Mouse (Mus musculus) heart, embryonic 10.5 days (tissue): ENCODE results near the gene Amph. TPM values are rescaled to one million over a fixed set of nuclear protein-coding genes. Genes with fewer than 3 reads are reported as not detected.

Experiments used
- DNase-seq: peaks from one replicate; pipeline ENCODE4 v3.0.0-alpha.2; 2017; ENCODE audit warnings: low spot score
- H3K27ac ChIP-seq: fragments of 300-500 bp; sonication (generic); 2 replicates; pipeline ENCODE4 v1.5.1; 2016; ENCODE audit warnings: mild to moderate bottlenecking
- H3K27me3 ChIP-seq: fragments of 300-500 bp; sonication (generic); 2 replicates; pipeline ENCODE4 v1.6.1; 2016; ENCODE audit warnings: mild to moderate bottlenecking; ENCODE audit not compliant: poor library complexity, insufficient read depth, severe bottlenecking
- H3K36me3 ChIP-seq: fragments of 300-500 bp; sonication (generic); 2 replicates; pipeline ENCODE4 v1.6.1; 2016; ENCODE audit warnings: mild to moderate bottlenecking, moderate library complexity
- H3K4me1 ChIP-seq: fragments of 300-500 bp; sonication (generic); 2 replicates; pipeline ENCODE4 v1.6.1; 2016; ENCODE audit warnings: mild to moderate bottlenecking
- H3K4me3 ChIP-seq: fragments of 300-500 bp; sonication (generic); 2 replicates; pipeline ENCODE4 v1.5.1; 2016; ENCODE audit warnings: mild to moderate bottlenecking, moderate library complexity
- H3K9me3 ChIP-seq: fragments of 300-500 bp; sonication (generic); 2 replicates; pipeline ENCODE4 v1.6.1; 2016; ENCODE audit warnings: mild to moderate bottlenecking, moderate library complexity
- WGBS: fragments of 180-500 bp; shearing (Covaris S2); methylation state at CpG from one replicate; pipeline ENCODE4 v1.1.7; 2016; 5-methylcytosine and 5-hydroxymethylcytosine counted together
- polyA plus RNA-seq: library from polyadenylated mRNA; unstranded; fragments of >200 nt; fragmentation: Nextera tagmentation; extraction: Ambion mirVana; gene quantifications from 2 replicates; pipeline ENCODE4 v1.2.1, GENCODE M21; 2016

Amph gene
- polyA plus RNA-seq, 1 experiment from 2014 or later = 5.3 TPM

DNA sequence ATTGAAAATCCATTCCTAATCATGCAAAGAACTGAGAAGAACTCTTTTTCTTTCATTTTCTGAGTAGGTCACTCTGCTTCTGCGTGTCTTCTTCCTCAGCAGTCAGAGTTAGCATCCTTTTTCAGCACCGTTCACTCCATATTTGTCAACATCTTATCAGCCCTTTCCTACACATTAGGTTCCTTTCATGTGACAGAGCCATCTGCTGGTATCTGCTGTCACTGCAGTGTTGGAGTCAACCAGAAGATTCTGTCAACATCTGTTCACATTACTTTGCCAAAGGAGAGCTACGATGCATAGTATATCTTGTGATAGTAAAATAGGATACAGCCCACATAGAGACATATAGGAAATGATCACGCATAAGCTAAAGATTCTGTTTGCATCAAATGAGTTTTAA lies 185.8 kb downstream of the Amph start:
- Histone ChIP-seq H3K4me3 (no peak overlapping the region), H3K27ac (no peak overlapping the region), H3K27me3 (no peaks in the 10 kb centered on the region), H3K4me1 (no peaks in the 10 kb centered on the region), H3K9me3 (no peaks in the 10 kb centered on the region), H3K36me3 (no peaks in the 10 kb centered on the region)
- DNase-seq = no peak
- WGBS = 36% methylated on average over 4 of the region's 4 CpGs

DNA sequence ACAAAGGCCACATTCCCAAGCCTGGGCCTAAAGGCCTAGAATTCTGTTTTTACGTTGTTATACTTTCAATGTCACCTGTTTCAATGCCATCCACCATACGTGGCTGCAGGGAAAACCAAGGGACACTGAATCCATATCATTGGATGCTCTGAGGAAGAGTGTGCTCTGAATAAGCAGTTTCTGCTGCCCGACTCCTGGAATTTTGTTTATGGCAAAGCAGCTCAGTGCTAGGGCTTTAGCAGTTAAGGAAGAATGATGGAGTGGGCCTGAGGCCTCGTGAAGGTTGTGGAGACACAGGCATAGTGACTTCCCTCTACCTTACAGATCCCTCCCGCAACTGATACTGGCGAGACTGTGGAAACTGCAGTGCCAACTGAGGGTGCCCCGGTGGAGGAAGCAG lies 189.2 kb downstream of the Amph start:
- Histone ChIP-seq H3K36me3 (no peaks in the 10 kb centered on the region), H3K27me3 (no peaks in the 10 kb centered on the region), H3K4me1 (0 out of 2 replicates have a peak, but pooled peaks cover 3% of the 10 kb centered on the region), H3K4me3 (no peak overlapping the region), H3K9me3 (no peaks in the 10 kb centered on the region), H3K27ac (no peak overlapping the region)
- DNase-seq = no peak
- WGBS = 57% methylated on average over 7 of the region's 7 CpGs

DNA sequence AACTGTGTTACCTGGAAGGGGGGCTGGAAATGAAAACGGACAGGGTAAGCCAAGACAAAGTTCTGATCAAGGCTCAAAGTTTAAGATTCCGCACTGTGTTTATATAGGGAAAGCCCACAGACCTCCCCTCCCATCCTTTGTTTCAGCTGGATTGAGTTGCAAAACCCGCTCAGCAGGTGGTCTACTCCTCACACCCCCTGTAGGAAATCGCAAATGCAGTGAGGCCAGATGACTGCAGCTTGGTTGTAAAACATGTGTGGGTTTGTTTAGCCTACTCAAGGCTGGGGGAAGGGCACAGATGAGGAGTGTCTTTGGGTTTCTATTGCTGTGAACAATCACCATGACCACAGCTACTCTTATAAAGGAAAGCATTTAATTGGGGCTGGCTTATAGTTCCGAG lies 189.9 kb downstream of the Amph start:
- WGBS = 52% methylated on average over 5 of the region's 5 CpGs

DNA sequence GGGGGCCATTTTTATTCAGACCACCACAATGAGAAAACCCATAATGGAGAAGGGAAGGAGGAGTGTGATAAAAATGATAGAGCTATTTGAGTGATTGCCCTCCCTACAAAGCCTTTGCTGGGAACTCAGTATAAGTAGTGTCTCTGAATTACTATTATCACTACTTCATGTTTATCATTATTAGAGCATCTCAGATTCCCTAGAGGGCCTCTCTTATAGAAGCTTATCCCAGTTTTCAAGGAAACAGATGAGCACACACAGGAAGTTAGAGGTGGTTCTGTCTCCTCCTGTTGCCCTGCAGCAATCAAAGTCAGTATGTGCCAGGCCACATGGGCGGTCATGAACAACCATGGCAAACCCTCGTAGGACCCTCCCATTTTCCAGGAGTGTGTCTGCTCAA lies 190.5 kb downstream of the Amph start:
- Histone ChIP-seq H3K9me3 (no peaks in the 10 kb centered on the region), H3K27ac (no peak overlapping the region), H3K4me3 (no peak overlapping the region), H3K36me3 (no peaks in the 10 kb centered on the region), H3K4me1 (0 out of 2 replicates have a peak, but pooled peaks cover 3% of the 10 kb centered on the region), H3K27me3 (no peaks in the 10 kb centered on the region)
- WGBS = 91% methylated on average over 2 of the region's 2 CpGs
- DNase-seq = no peak

More for the DNA sequence above, 189.9 kb downstream of the Amph start:
- no peak overlapping the region for H3K27ac ChIP-seq
- H3K9me3 ChIP-seq = no peaks in the 10 kb centered on the region
- H3K4me3 ChIP-seq = no peak overlapping the region
- DNase-seq = no peak
- H3K36me3 ChIP-seq = no peaks in the 10 kb centered on the region
- no peaks in the 10 kb centered on the region for H3K27me3 ChIP-seq
- 0 out of 2 replicates have a peak, but pooled peaks cover 3% of the 10 kb centered on the region for H3K4me1 ChIP-seq

DNA sequence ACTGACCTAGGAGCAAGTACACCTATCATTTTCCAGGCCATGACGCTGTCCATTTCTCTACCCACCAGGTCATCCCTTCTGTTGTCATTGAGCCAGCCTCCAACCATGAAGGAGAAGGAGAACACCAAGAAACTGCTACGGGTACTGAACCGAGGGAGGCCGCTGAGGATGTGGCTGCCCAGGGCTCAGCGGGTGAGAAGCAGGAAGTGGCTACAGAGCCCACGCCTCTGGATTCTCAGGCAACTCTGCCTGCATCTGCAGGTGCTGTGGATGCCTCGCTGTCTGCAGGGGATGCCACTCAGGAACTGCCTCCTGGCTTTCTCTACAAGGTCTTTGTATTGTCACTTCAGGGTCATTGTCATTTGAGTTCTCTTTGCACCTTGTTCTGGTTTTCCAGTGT lies 191.1 kb downstream of the Amph start:
- 77% methylated on average over 7 of the region's 7 CpGs for WGBS
- no peak for DNase-seq
- H3K4me3 ChIP-seq = no peak overlapping the region

DNA sequence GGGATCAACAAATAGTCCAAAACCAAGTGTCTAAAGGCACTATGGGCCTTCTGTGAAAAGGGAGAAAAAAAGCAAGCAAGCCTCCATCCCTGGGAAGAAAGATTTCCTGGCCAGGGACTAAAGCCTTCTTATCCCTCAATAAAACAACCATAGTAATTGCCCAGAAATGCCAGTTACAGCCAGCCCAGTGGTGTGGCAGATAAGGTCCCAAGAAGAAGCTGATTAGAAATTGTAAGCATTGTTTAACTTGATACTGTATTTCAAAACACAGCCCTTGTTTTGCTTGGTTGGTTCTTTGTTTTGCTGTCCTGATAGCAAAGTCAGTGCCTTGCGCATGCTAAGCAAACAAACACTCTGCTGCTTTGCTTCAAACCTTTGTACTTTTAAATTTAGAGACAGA lies 191.8 kb downstream of the Amph start:
- H3K27ac ChIP-seq = no peak overlapping the region
- DNase-seq = no peak
- H3K4me1 ChIP-seq = 0 out of 2 replicates have a peak, but pooled peaks cover 3% of the 10 kb centered on the region
- WGBS = 41% methylated on average over 1 of the region's 1 CpGs
- no peak overlapping the region for H3K4me3 ChIP-seq
- H3K36me3 ChIP-seq = no peaks in the 10 kb centered on the region
- H3K27me3 ChIP-seq = no peaks in the 10 kb centered on the region
- no peaks in the 10 kb centered on the region for H3K9me3 ChIP-seq

More for the DNA sequence above, 191.1 kb downstream of the Amph start:
- Histone ChIP-seq H3K27ac (no peak overlapping the region), H3K9me3 (no peaks in the 10 kb centered on the region), H3K27me3 (no peaks in the 10 kb centered on the region), H3K4me1 (0 out of 2 replicates have a peak, but pooled peaks cover 3% of the 10 kb centered on the region), H3K36me3 (no peaks in the 10 kb centered on the region)

DNA sequence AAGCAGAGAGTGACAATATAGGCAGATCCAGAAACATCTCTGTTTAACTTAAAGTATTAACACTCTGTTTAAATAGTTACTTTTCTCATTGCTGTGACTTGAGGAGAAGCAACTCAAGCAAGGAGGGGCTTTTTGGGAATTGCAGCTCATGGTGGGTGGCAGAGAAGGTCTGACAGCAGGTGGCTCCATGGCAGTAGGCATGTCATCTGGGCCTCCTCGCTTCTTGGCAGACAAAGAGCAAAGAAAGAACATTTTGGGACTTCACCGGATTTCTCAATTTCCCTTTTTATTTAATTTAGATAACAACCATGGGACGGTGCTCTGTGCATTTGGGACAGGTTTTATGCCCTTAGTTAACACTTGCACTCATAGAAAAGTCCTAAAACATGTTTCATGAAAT lies 195.8 kb downstream of the Amph start:
- no peak overlapping the region for H3K4me3 ChIP-seq
- 0 out of 2 replicates have a peak, but pooled peaks cover 3% of the 10 kb centered on the region for H3K4me1 ChIP-seq
- DNase-seq = no peak
- H3K27me3 ChIP-seq = no peaks in the 10 kb centered on the region
- no peak overlapping the region for H3K27ac ChIP-seq
- H3K36me3 ChIP-seq = no peaks in the 10 kb centered on the region
- H3K9me3 ChIP-seq = no peaks in the 10 kb centered on the region
- WGBS = 84% methylated on average over 3 of the region's 3 CpGs

DNA sequence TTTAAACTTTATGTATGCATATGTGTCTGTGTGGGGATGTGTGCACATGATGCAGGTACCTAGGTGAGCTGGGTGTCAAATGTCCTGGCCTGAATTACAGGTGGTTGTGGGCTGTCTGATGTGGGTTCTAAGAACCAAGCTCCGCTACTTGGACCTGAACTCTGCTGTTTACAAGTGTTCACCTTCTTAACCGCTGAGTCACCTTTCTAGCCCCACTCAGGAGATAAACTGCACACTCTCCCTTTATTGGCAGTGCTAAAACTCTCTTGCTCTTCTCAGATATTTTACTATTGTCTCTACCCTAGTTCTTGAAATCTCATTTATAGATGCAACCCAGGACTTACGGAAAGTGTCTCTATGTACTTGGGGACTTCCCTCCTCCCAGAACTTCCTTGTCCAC lies 199.5 kb downstream of the Amph start:
- no peaks in the 10 kb centered on the region for H3K4me1 ChIP-seq
- no peak overlapping the region for H3K27ac ChIP-seq
- H3K4me3 ChIP-seq = no peak overlapping the region
- no peaks in the 10 kb centered on the region for H3K27me3 ChIP-seq
- H3K36me3 ChIP-seq = no peaks in the 10 kb centered on the region
- DNase-seq = no peak
- no peaks in the 10 kb centered on the region for H3K9me3 ChIP-seq
- 90% methylated on average over 3 of the region's 3 CpGs for WGBS

DNA sequence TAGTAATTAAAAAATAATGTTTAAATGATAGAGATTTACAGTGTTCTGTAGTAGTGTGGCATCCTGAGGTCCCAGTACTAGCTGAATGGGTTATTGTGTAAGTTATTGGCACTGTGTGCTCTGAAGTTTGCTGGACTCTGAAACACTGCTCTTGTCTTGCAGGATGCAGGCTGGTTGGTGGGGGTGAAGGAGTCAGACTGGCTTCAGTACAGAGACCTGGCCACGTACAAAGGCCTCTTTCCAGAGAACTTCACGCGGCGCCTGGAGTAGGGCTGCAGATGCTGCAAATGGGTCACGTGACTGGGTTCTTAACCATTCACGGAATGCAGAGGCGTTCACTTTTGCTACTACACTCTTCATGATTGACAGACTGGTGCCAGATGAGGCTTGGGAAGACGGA lies 201.6 kb downstream of the Amph start:
- Histone ChIP-seq H3K4me1 (no peaks in the 10 kb centered on the region), H3K27ac (no peak overlapping the region), H3K9me3 (no peaks in the 10 kb centered on the region), H3K27me3 (no peaks in the 10 kb centered on the region), H3K36me3 (no peaks in the 10 kb centered on the region), H3K4me3 (no peak overlapping the region)
- 76% methylated on average over 8 of the region's 8 CpGs for WGBS
- no peak for DNase-seq

DNA sequence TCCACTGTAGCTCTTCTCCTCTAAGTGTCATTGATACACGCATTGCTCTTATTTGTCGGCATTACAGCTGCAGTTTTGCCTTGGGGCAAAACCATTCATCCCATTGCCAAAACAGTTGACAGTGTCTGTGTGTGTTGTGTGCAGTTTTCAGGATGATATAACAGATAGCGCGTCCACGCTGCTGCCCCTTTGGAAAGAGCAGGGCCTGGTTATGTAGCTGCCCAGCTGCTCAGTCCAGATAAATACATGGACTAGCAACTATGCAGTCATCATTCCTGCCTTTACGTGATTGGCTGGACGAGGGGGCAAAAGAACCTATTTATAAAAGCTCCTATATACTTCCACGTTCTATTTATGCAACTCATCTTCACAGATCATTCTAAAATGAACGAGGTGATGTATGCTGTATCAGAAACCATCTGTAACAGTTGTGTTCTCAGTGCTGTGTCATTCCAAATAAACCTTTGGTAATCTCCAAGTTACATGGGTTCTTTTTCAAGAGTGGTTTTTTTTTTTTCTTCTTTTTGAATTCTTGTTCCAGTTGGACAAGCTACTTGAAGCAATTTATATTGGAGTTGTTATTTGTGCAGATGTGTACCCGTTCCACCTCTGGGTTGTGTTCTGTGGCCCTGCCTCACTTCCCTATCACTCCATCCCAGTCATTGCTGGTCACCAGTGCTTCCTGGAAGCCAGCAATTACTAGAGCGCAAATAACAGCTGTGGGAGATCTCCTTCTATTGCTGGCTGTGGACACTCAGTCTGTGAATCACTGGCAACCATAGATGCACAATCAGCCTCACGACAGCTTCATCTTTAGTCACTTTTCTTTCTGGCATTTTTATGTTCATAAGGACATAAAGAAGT lies 202.7 kb downstream of the Amph start:
- no peaks in the 10 kb centered on the region for H3K27me3 ChIP-seq
- no peak overlapping the region for H3K27ac ChIP-seq
- no peak for DNase-seq
- no peaks in the 10 kb centered on the region for H3K9me3 ChIP-seq
- WGBS = 87% methylated on average over 12 of the region's 12 CpGs
- H3K4me1 ChIP-seq = no peaks in the 10 kb centered on the region
- H3K36me3 ChIP-seq = no peaks in the 10 kb centered on the region
- H3K4me3 ChIP-seq = no peak overlapping the region

DNA sequence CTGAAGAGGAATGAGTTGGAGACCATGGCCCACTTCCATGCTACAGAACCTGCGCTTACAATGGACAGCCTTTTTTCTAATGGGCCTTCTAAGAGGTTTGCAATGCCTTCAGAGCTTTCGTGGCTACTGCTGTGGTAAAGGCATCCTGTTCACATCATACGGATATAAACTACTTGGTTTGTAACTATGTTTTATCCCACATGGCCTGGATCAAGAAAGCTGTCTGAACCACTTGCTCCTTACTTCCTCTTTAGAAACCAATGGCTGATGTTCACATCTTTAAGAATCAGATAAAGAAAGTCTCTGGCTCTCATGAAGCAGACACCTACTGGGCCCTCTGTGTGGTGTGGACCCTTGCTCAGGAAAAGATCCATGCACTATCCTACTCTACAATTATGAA lies 204.1 kb downstream of the Amph start:
- H3K27me3 ChIP-seq = no peaks in the 10 kb centered on the region
- WGBS = 89% methylated on average over 3 of the region's 3 CpGs
- H3K27ac ChIP-seq = no peak overlapping the region
- H3K4me1 ChIP-seq = no peaks in the 10 kb centered on the region
- no peaks in the 10 kb centered on the region for H3K36me3 ChIP-seq
- H3K9me3 ChIP-seq = no peaks in the 10 kb centered on the region
- no peak for DNase-seq
- H3K4me3 ChIP-seq = no peak overlapping the region

DNA sequence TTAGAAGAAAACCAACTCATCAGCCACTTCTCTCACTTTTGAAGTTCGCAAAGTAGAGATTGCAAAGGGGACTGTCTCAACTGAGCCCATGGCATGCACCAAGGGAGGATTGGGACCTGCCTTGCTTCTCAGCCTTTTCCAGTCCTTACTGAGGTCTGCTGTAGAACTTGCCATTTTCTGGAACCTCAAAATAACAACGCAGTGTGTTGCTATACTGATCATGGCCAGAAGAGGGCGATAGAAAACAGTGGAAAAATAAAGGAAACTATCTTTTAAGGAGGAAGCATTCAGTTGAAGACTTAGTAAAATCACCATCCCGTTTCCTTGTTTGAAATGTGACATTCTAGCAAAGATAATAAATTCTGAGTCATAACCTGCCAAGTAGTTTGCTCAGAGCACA lies 210.5 kb downstream of the Amph start:
- no peak overlapping the region for H3K27ac ChIP-seq
- DNase-seq = no peak
- no peaks in the 10 kb centered on the region for H3K9me3 ChIP-seq
- no peaks in the 10 kb centered on the region for H3K4me1 ChIP-seq
- H3K4me3 ChIP-seq = no peak overlapping the region
- H3K36me3 ChIP-seq = no peaks in the 10 kb centered on the region
- 38% methylated on average over 4 of the region's 4 CpGs for WGBS
- no peaks in the 10 kb centered on the region for H3K27me3 ChIP-seq

DNA sequence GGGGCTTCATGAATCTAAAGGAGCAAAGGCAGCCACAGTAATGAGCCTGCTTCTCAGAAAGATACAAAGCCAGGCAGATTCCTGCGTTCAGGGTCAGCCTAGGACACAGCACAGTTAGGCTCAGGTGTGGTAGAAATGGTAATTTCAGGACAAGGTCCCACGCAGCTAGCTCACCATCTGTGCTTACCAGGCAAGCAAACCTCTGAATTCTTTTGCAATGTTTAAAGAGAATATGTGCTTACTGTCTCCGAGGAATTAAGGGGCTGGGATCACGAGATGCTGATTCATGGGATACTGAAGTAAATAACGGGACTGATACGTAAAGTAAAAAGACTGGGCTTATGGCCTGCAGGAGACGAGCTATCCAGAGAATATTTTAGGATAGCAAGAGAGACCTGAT lies 212.6 kb downstream of the Amph start:
- DNase-seq = no peak
- Histone ChIP-seq H3K36me3 (no peaks in the 10 kb centered on the region), H3K4me1 (no peaks in the 10 kb centered on the region), H3K27me3 (no peaks in the 10 kb centered on the region), H3K9me3 (no peaks in the 10 kb centered on the region), H3K27ac (no peak overlapping the region), H3K4me3 (no peak overlapping the region)
- 73% methylated on average over 7 of the region's 7 CpGs for WGBS

DNA sequence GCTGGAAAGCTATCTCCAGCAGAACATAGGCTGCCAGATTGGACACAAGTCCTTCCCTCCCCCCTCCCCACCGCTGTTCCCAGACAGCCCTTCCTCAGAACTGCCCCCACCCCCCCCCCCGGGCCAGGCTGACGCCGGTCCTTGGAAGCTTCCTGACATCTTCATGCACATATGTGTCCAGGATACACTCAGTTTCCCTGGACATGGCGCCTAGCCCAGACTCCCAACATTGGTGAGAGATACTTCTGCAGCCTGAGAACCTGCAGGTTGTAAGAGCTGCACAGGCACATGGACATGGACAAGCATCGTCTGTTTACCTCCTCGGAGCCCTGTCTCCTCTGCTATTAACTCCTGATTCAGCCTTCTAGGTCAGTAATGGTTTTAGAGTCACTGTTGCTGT lies 213.1 kb downstream of the Amph start:
- no peaks in the 10 kb centered on the region for H3K9me3 ChIP-seq
- H3K4me3 ChIP-seq = no peak overlapping the region
- 52% methylated on average over 6 of the region's 7 CpGs for WGBS
- no peaks in the 10 kb centered on the region for H3K4me1 ChIP-seq
- no peaks in the 10 kb centered on the region for H3K36me3 ChIP-seq
- no peak for DNase-seq
- H3K27ac ChIP-seq = no peak overlapping the region
- no peaks in the 10 kb centered on the region for H3K27me3 ChIP-seq
